Mouse (Mus musculus) CH12.LX (cell line): ENCODE data around the gene Ttc7b. TPM values are rescaled to one million over a fixed set of nuclear protein-coding genes. Genes with fewer than 3 reads are reported as not detected.

Experiments used
- DNase-seq: peaks from one replicate; pipeline ENCODE4 v3.0.0-alpha.2; 2013; ENCODE audit errors: extremely low read depth
- H3K27ac ChIP-seq: 2 replicates; pipeline ENCODE4 v1.5.1; 2012; ENCODE audit warnings: low read depth, mild to moderate bottlenecking, control low read depth, moderate library complexity; ENCODE audit not compliant: insufficient read depth
- H3K27me3 ChIP-seq: replicated peaks from 2 replicates; pipeline ENCODE3; 2012; ENCODE audit warnings: inconsistent platforms
- H3K36me3 ChIP-seq, 2 experiments: replicated peaks in 1 of 2; 2 replicates each; pipeline versions ENCODE3 to v1.6.1; 2012; ENCODE audit warnings: inconsistent platforms in 1 of 2, low read length in 1 of 2, mild to moderate bottlenecking in 1 of 2, mixed read lengths in 1 of 2, moderate library complexity in 1 of 2; ENCODE audit not compliant: control insufficient read depth in 1 of 2, insufficient read depth in 1 of 2
- H3K4me1 ChIP-seq, 2 experiments: 2 replicates each; pipeline ENCODE4 v1.6.1; 2012; ENCODE audit warnings: inconsistent platforms in 1 of 2, moderate library complexity in 1 of 2; ENCODE audit not compliant: insufficient read depth in 2 of 2, control insufficient read depth in 1 of 2
- H3K4me2 ChIP-seq: 2 replicates; pipeline ENCODE4 v1.6.1; 2012; ENCODE audit warnings: low read depth, mild to moderate bottlenecking, control low read depth; ENCODE audit not compliant: poor library complexity, insufficient read depth, severe bottlenecking
- H3K4me3 ChIP-seq, 3 experiments: fragments of 150-350 bp in 1 of 3; sonication (generic) in 1 of 3; replicated peaks in 1 of 3; 2 replicates each; pipeline versions ENCODE3 to v1.5.1; 2011 to 2012; ENCODE audit warnings: low read depth in 2 of 3, low read length in 2 of 3, mild to moderate bottlenecking in 2 of 3, moderate library complexity in 2 of 3, control low read depth in 1 of 3, improper control_type of control experiment in 1 of 3, inconsistent platforms in 1 of 3, mixed read lengths in 1 of 3; ENCODE audit not compliant: poor library complexity in 1 of 3
- H3K79me2 ChIP-seq: replicated peaks from 2 replicates; pipeline ENCODE4 v1.6.1; 2012; ENCODE audit warnings: mild to moderate bottlenecking, moderate library complexity; ENCODE audit not compliant: control insufficient read depth, poor library complexity, insufficient read depth, severe bottlenecking; ENCODE audit errors: extremely low read depth
- H3K9ac ChIP-seq: 2 replicates; pipeline ENCODE4 v1.6.1; 2012; ENCODE audit warnings: low read depth, mild to moderate bottlenecking, control low read depth, moderate library complexity; ENCODE audit not compliant: insufficient read depth
- H3K9me3 ChIP-seq: replicated peaks from 2 replicates; pipeline ENCODE3; 2012; ENCODE audit warnings: low read length, inconsistent platforms, mixed read lengths
- CHD1 ChIP-seq: IDR thresholded peaks from 2 replicates; pipeline ENCODE4 v1.6.1; 2012; ENCODE audit warnings: low read depth, low read length, improper control_type of control experiment, inconsistent platforms
- CTCF ChIP-seq, 2 experiments: IDR thresholded peaks in 1 of 2; conservative IDR thresholded peaks in 1 of 2; 2 replicates each; pipeline ENCODE4 v1.5.1; 2011 to 2012; ENCODE audit warnings: low read depth in 2 of 2, low read length in 2 of 2, improper control_type of control experiment in 1 of 2, inconsistent platforms in 1 of 2, mild to moderate bottlenecking in 1 of 2, moderate library complexity in 1 of 2
- IRF4 ChIP-seq: IDR thresholded peaks from 2 replicates; pipeline ENCODE4 v1.6.1; 2014; ENCODE audit warnings: low read depth, mild to moderate bottlenecking, inconsistent platforms, low read length, improper control_type of control experiment
- JUN ChIP-seq: IDR thresholded peaks from 2 replicates; pipeline ENCODE4 v1.6.1; 2011; ENCODE audit warnings: low read depth, mild to moderate bottlenecking, low read length, improper control_type of control experiment, moderate library complexity; ENCODE audit not compliant: insufficient read depth
- KAT2A ChIP-seq: IDR thresholded peaks from 2 replicates; pipeline ENCODE4 v1.6.1; 2012; ENCODE audit warnings: low read length, improper control_type of control experiment, inconsistent platforms; ENCODE audit not compliant: insufficient replicate concordance
- MAFK ChIP-seq: IDR thresholded peaks from 2 replicates; pipeline ENCODE4 v1.6.1; 2011; ENCODE audit warnings: low read length, improper control_type of control experiment; ENCODE audit not compliant: insufficient replicate concordance
- MAX ChIP-seq: IDR thresholded peaks from 2 replicates; pipeline ENCODE4 v1.6.1; 2011; ENCODE audit warnings: low read length, improper control_type of control experiment
- MEF2A ChIP-seq: IDR thresholded peaks from 2 replicates; pipeline ENCODE4 v1.6.1; 2014; ENCODE audit warnings: low read depth, mild to moderate bottlenecking, inconsistent platforms, low read length, improper control_type of control experiment, borderline replicate concordance
- MXI1 ChIP-seq: IDR thresholded peaks from 2 replicates; pipeline ENCODE4 v1.6.1; 2011; ENCODE audit warnings: mild to moderate bottlenecking, low read depth, low read length, improper control_type of control experiment
- POLR2A ChIP-seq: IDR thresholded peaks from 2 replicates; pipeline ENCODE4 v1.6.1; 2011; ENCODE audit warnings: low read depth, mild to moderate bottlenecking, improper control_type of control experiment, low read length
- RAD21 ChIP-seq: IDR thresholded peaks from 2 replicates; pipeline ENCODE4 v1.6.1; 2011; ENCODE audit warnings: low read depth, mild to moderate bottlenecking, low read length, improper control_type of control experiment, moderate library complexity
- RCOR1 ChIP-seq: conservative IDR thresholded peaks from 2 replicates; pipeline ENCODE4 v1.6.1; 2012; ENCODE audit warnings: low read depth, mild to moderate bottlenecking, inconsistent platforms, low read length, improper control_type of control experiment
- SIN3A ChIP-seq: IDR thresholded peaks from 2 replicates; pipeline ENCODE4 v1.6.1; 2012; ENCODE audit warnings: low read length, improper control_type of control experiment, inconsistent platforms
- TCF12 ChIP-seq: IDR thresholded peaks from 2 replicates; pipeline ENCODE4 v1.6.1; 2014; ENCODE audit warnings: low read depth, mild to moderate bottlenecking, inconsistent platforms, low read length, improper control_type of control experiment
- UBTF ChIP-seq: IDR thresholded peaks from 2 replicates; pipeline ENCODE4 v1.6.1; 2012; ENCODE audit warnings: low read depth, mild to moderate bottlenecking, inconsistent platforms, low read length, improper control_type of control experiment, moderate library complexity
- USF2 ChIP-seq: conservative IDR thresholded peaks from 2 replicates; pipeline ENCODE4 v1.6.1; 2011; ENCODE audit warnings: low read depth, low read length, improper control_type of control experiment
- ZMIZ1 ChIP-seq: IDR thresholded peaks from 2 replicates; pipeline ENCODE4 v1.6.1; 2012; ENCODE audit warnings: low read depth, mild to moderate bottlenecking, inconsistent platforms, low read length, improper control_type of control experiment
- dilution Hi-C: fragments of 300-500 bp; cut with MboI; formaldehyde crosslinking; loops from 2 replicates; pipeline ENCODE4 v1.14.3; 2020; ENCODE audit warnings: low sequenced_read_pairs; ENCODE audit not compliant: extremely low pct_unique_long_range_greater_than_20kb, extremely low pct_ligation_motif_present
- in situ Hi-C: fragments of 300-500 bp; cut with MboI; formaldehyde crosslinking; loops from 3 replicates; pipeline ENCODE4 v1.14.3; 2019; ENCODE audit warnings: low sequenced_read_pairs, low pct_ligation_motif_present, low pct_unique_long_range_greater_than_20kb, mixed read lengths
- polyA plus RNA-seq: library from polyadenylated mRNA; unstranded; fragments of >175 nt; gene quantifications from 2 replicates; pipeline ENCODE4 v1.2.1, GENCODE M21; 2012; ENCODE audit warnings: low read depth; ENCODE audit not compliant: insufficient read length
- total RNA-seq, 2 experiments: library from RNA; depleted of rRNA; stranded (reverse); fragments of 300-350 nt in 1 of 2; fragments of >200 nt in 1 of 2; gene quantifications; 2 replicates each; pipeline ENCODE4 v1.2.3; 2012 to 2014

Ttc7b gene
- total and polyA plus RNA-seq, 3 experiments: 7.8 to 18.3 (median 12.7) TPM

DNA sequence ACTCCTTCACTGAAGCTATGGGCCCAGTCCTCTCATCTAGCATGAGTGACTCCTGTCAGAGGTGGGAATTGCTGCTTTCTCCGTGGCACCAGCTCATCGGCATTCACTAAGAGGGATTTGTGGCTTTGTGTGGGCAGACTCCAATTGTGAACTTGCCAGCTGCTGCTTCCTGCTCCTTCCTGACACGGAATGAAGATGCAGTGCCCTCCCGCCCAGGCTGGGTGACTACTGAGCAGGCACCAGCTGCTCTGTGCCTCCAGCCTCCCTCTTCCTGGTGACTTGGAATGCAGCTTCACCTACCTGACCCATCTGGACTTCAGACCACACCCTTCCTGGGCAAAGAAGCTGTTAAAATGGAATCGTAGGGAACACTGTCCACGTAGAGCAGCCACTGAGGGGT lies 257.8 kb downstream of the Ttc7b start:
- no peak for DNase-seq
- Histone ChIP-seq H3K36me3 (no peaks in the 10 kb centered on the region), H3K4me1 (peaks cover 0 to 2% of the 10 kb centered on the region in 2 experiments; a peak in 1 of 4 replicates), H3K4me3 (no peak overlapping the region), H3K27ac (no peak overlapping the region), H3K27me3 (peaks cover 53% of the 10 kb centered on the region), H3K79me2 (no peaks in the 10 kb centered on the region), H3K4me2 (no peak overlapping the region), H3K9ac (no peak overlapping the region), H3K9me3 (no peaks in the 10 kb centered on the region)
- TF ChIP-seq CHD1 (no peak), UBTF (no peak), SIN3A (no peak), MEF2A (no peak), KAT2A (no peak), MAX (no peak), JUN (no peak), MXI1 (no peak), ZMIZ1 (no peak), CTCF (conservative IDR thresholded peaks at IDR 0.05 in 1 of 2, IDR thresholded peaks at IDR 0.05 in 1 of 2; ENCODE audit: low read depth in 2 of 2, low read length in 2 of 2) (no peak), RAD21 (no peak)
- in situ Hi-C loops (no loop called here), dilution Hi-C loops (no loop called here)

DNA sequence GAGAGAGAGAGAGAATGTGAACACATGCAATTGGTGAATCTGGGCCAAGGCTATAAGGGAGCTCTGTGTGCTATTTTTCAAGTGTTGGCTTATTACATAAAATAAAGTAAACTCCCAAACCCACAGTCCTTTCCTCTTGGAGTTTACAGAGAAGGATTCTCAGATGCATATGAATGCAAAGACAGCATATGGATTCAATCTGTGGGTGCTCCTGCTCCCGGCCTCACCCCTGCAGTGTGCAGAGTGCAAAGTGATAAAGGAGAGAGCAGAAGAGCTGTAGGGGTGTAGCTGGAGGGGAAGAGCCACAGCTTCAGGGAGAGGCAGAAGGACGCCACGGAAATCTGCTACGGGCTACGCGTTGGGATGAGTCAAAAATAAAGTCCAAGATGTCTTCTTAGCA lies 258.9 kb downstream of the Ttc7b start:
- H3K9me3 ChIP-seq: no peaks in the 10 kb centered on the region
- H3K27me3 ChIP-seq: peaks cover 44% of the 10 kb centered on the region
- H3K79me2 ChIP-seq: no peaks in the 10 kb centered on the region
- no peak overlapping the region for H3K27ac ChIP-seq
- DNase-seq: no peak
- dilution Hi-C loops (no loop called here), in situ Hi-C loops (no loop called here)
- TF ChIP-seq RCOR1: no peak
- TF ChIP-seq USF2: no peak
- no peak for TF ChIP-seq RAD21
- no peak for TF ChIP-seq IRF4
- no peak for TF ChIP-seq MAFK
- TF ChIP-seq JUN: no peak
- no peak for TF ChIP-seq TCF12
- TF ChIP-seq CTCF (conservative IDR thresholded peaks at IDR 0.05 in 1 of 2, IDR thresholded peaks at IDR 0.05 in 1 of 2; ENCODE audit: low read depth in 2 of 2, low read length in 2 of 2): no peak
- no peak for TF ChIP-seq POLR2A
- TF ChIP-seq MAX: no peak
- no peak for TF ChIP-seq ZMIZ1
- no peak overlapping the region for H3K4me2 ChIP-seq
- no peak overlapping the region for H3K9ac ChIP-seq
- H3K36me3 ChIP-seq: no peaks in the 10 kb centered on the region
- H3K4me1 ChIP-seq: peaks cover 0 to 2% of the 10 kb centered on the region in 2 experiments; a peak in 1 of 4 replicates
- no peak overlapping the region for H3K4me3 ChIP-seq
